Mouse (Mus musculus): ENCODE measurements around the gene Grap. TPM values are rescaled to one million over a fixed set of nuclear protein-coding genes. Genes with fewer than 3 reads are reported as not detected.

Gene Grap
- polyA plus RNA-seq, 1 experiment from 2014 or later = 7.8 TPM

DNA sequence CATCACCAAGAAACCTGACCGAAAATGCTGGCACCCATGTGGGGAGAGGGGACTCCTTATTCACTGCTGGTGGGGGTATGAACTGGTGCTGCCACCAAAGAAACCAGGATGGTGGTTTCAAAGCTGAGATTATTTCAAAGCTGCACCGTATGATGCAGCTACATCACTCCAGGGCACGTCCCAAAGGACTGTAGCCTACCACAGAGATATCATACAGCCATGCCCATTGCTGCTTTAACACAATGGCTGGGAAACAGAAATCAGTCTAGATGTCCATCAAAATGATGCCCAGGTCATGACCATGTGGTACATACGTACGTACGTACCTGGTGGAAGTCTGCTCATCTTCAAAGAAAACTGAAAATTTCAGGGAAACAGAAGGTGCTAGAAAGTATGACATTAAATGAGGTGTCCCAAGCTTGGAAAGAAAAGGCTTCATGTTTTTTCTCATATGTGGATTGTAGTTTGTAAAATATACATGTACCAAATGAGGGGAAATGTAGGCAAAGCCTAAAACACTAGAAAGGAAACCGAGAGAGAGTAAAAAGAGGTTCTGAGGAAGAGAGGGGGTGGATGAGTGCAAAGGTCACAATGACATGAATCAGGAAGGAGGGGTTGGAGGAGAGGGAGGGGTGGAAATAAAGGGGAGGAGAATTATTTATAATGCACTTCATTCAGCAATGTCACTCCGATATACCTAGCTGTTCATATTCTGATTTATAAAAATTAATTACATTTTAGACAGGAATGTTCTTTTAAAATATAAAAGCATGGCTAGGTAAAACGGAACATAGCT is 2.4 kb upstream of the Grap start:
- Histone ChIP-seq H3K27ac (replicated peaks) (no peak overlapping the region), H3K9ac (replicated peaks) (no peak overlapping the region), H3K36me3 (no peaks in the 10 kb centered on the region), H3K27me3 (no peaks in the 10 kb centered on the region), H3K4me2 (replicated peaks) (no peak overlapping the region), H3K9me3 (no peaks in the 10 kb centered on the region), H3K4me1 (no peaks in the 10 kb centered on the region), H3K4me3 (no peak overlapping the region)
- WGBS = 87% methylated on average over 9 of the region's 9 CpGs
- no peak for ATAC-seq (ENCODE audit: low FRiP score, low read depth)

DNA sequence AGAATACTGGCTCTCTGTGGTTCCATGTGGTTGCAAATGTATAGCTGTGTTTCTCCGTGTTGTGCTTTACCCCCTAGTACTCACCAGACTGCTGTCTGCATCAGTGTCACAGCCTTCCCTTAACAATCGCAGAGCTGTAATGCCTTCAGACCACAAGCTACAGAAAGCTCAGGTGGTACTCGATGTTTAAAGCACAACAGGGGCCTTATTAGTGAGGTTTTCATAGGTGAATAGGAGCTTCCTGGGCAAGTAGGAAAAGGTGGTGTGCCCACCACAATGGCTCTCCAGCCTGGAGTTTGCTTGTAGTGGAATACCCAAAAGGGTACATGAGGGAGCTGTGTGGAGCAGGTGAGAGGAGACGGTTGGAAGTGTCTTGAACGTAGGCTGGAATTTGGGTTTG is 849 bp upstream of the Grap start:
- no peak for ATAC-seq (ENCODE audit: low FRiP score, low read depth)

DNA sequence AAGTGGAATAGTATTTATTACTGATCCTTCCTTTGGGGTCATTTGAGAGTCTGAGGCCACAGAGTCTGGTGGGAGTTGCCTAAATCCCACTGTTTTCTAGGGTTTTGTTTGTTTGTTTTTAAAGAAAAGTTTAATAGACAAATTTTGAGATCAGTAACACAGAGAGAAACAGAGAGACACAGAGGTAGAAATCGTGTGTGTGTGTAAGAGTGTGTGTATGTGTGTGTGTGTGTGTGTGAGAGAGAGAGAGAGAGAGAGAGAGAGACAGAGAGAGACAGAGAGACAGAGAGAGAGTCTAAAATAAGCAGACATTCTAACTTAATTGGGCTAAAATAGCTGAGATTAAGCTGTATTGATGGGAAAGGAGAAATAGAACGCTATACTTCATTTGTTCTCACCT is 503 bp downstream of the Grap start:
- Histone ChIP-seq H3K4me3 (no peak overlapping the region), H3K4me1 (no peaks in the 10 kb centered on the region), H3K27ac (replicated peaks) (no peak overlapping the region), H3K27me3 (0 out of 2 replicates have a peak, but pooled peaks cover 4% of the 10 kb centered on the region), H3K9me3 (no peaks in the 10 kb centered on the region), H3K9ac (replicated peaks) (no peak overlapping the region), H3K4me2 (replicated peaks) (no peak overlapping the region), H3K36me3 (no peaks in the 10 kb centered on the region)
- no peak for ATAC-seq (ENCODE audit: low FRiP score, low read depth)
- 69% methylated on average over 2 of the region's 2 CpGs for WGBS

More for the DNA sequence above, 849 bp upstream of the Grap start:
- WGBS = 86% methylated on average over 5 of the region's 5 CpGs
- Histone ChIP-seq H3K4me3 (no peak overlapping the region), H3K27me3 (0 out of 2 replicates have a peak, but pooled peaks cover 4% of the 10 kb centered on the region), H3K27ac (replicated peaks) (no peak overlapping the region), H3K36me3 (no peaks in the 10 kb centered on the region), H3K9ac (replicated peaks) (no peak overlapping the region), H3K4me2 (replicated peaks) (no peak overlapping the region), H3K4me1 (no peaks in the 10 kb centered on the region), H3K9me3 (no peaks in the 10 kb centered on the region)

DNA sequence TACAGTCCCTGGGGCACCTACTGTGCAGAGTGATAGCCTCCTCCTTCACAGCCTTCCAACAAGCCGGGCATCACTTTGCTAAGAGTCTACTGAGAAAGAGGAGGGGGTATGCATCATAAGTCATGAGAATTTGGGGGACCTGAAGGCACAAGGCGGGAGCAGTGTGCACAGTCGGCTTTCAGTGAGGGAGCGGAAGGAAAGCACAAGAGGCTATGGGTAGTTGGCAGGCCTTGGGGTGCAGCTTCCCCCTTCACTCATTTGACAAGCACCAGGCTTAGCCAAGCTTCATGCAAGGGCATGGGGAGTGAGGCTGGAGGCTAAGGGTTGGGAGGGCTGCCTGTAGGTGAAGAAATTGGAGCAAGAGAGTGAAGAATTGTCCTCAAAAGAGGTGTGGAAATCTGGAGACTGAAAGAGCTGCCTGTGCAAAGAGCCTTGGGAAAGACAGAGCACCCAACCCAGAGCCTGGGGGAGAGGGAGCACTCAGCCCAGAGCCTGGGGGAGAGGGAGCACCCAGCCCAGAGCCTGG is 1.8 kb downstream of the Grap start:
- H3K27me3 ChIP-seq = 0 out of 2 replicates have a peak, but pooled peaks cover 4% of the 10 kb centered on the region
- no peaks in the 10 kb centered on the region for H3K4me1 ChIP-seq
- no peaks in the 10 kb centered on the region for H3K9me3 ChIP-seq
- H3K36me3 ChIP-seq = no peaks in the 10 kb centered on the region
- H3K4me3 ChIP-seq = no peak overlapping the region
- no peak overlapping the region for H3K9ac ChIP-seq (replicated peaks)
- H3K4me2 ChIP-seq (replicated peaks) = no peak overlapping the region
- H3K27ac ChIP-seq (replicated peaks) = no peak overlapping the region
- ATAC-seq (ENCODE audit: low FRiP score, low read depth) = no peak
- WGBS = 92% methylated on average over 4 of the region's 4 CpGs

DNA sequence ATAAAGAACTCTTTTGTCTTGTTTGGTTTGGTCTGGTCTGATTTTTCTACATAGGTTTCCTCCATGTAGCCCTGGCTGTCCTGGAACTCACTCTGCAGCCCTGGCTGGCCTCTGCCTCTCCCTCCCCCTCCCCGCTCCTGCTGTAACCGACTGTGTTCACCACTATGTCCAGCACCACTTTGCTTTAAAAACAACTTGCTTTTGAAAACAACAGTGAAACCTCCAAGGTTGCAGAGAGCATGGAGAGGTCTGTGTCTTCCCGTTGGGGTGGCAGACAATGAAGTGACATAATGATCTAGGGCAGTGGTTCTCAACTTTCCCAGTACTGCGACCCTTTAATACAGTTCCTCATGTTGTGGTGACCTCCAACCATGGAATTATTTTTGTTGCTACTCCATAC is 2.6 kb downstream of the Grap start:
- WGBS = 66% methylated on average over 4 of the region's 4 CpGs
- no peak for ATAC-seq (ENCODE audit: low FRiP score, low read depth)
- H3K9ac ChIP-seq (replicated peaks) = no peak overlapping the region
- H3K27me3 ChIP-seq = 0 out of 2 replicates have a peak, but pooled peaks cover 4% of the 10 kb centered on the region
- H3K36me3 ChIP-seq = no peaks in the 10 kb centered on the region
- no peaks in the 10 kb centered on the region for H3K4me1 ChIP-seq
- H3K9me3 ChIP-seq = no peaks in the 10 kb centered on the region
- no peak overlapping the region for H3K27ac ChIP-seq (replicated peaks)
- H3K4me2 ChIP-seq (replicated peaks) = no peak overlapping the region
- no peak overlapping the region for H3K4me3 ChIP-seq

DNA sequence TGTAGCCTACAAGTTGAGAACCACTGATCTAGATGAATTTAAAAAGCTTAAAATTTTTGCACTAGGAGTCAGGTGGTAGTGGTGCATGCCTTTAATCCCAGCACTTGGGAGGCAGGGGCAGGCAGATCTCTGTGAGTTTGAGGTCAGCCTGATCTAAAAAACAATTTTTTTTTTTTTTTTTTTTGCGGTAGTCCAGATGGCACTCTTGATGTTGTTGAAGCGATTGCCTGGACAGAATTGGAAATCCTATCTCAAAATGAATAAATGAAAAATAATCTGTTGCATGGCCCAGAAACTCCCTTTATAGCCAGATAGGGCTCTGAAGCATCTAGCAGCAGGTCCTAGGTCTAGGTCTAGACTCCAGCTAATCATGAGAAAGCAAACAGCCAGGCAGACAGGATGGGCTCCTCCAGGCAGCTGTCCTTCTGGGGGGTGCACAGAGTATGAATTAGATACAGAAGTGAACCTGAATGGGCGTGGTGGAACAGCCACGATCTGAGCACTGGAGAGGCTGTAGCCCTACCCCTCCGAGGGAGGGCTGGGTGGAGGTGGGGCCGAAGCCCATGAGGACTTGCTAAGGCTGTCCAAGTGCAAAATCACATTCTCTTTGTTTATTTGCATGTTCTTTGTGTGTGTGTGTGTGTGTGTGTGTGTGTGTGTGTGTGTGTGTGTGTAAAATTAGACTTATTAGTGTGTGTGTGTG is 3.2 kb downstream of the Grap start:
- Histone ChIP-seq H3K4me3 (no peak overlapping the region), H3K4me2 (replicated peaks) (no peak overlapping the region), H3K27ac (replicated peaks) (no peak overlapping the region), H3K27me3 (0 out of 2 replicates have a peak, but pooled peaks cover 4% of the 10 kb centered on the region), H3K4me1 (no peaks in the 10 kb centered on the region), H3K9ac (replicated peaks) (no peak overlapping the region), H3K36me3 (no peaks in the 10 kb centered on the region), H3K9me3 (no peaks in the 10 kb centered on the region)
- no peak for ATAC-seq (ENCODE audit: low FRiP score, low read depth)
- 76% methylated on average over 6 of the region's 6 CpGs for WGBS

DNA sequence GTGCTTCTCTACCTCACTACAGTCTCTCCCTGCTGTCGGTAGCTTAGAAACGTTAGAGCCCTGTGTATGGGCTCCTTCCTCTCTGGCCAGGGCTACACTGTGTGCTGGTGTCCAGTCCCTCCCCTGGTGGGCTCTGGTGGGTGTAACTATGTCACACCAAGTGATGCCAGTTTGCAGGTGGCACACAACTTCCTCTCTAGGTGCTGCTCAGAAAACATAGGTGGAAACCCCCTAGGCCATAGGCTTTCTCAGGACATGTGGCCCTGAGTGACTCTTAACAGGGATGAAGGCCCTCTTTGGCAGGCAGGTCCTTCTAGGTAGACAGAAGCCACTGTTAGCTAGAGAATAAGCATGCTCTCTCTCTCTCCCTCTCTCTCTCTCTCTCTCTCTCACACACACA is 4.4 kb downstream of the Grap start:
- Histone ChIP-seq H3K4me2 (replicated peaks) (no peak overlapping the region), H3K4me1 (no peaks in the 10 kb centered on the region), H3K4me3 (no peak overlapping the region), H3K27me3 (0 out of 2 replicates have a peak, but pooled peaks cover 4% of the 10 kb centered on the region), H3K27ac (replicated peaks) (no peak overlapping the region), H3K36me3 (no peaks in the 10 kb centered on the region), H3K9me3 (no peaks in the 10 kb centered on the region), H3K9ac (replicated peaks) (no peak overlapping the region)
- 75% methylated on average over 2 of the region's 2 CpGs for WGBS
- no peak for ATAC-seq (ENCODE audit: low FRiP score, low read depth)

DNA sequence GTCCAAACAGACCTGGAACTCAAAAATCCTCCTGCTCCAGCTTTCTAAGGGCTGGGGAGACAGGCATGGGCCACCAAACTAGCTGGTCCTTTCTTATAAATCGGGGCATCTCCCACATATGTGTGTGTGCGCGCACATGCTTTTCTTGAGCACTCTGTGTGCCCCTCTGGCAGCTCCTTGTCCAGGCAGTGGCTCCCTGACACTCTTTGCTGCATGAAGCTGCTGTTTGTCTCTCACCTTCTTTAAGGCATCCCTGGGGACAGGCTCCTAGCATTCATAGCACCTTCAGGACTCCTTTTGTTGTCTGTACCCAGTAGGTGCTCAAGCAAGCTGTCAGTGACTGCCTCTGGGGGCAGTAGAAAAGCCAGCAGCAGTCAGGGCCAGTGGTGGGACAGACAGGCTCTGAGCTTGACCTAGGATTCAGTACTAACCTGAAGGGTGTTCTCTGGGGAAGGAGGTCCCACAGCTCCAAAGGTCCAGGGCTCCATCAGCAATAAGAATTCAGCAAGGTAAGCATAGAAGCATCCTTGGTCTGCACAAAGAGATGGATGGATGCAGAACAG is 5.4 kb downstream of the Grap start:
- Histone ChIP-seq H3K27ac (replicated peaks) (no peak overlapping the region), H3K4me1 (no peaks in the 10 kb centered on the region), H3K4me3 (no peak overlapping the region), H3K27me3 (0 out of 2 replicates have a peak, but pooled peaks cover 4% of the 10 kb centered on the region), H3K36me3 (no peaks in the 10 kb centered on the region), H3K4me2 (replicated peaks) (no peak overlapping the region), H3K9ac (replicated peaks) (no peak overlapping the region), H3K9me3 (no peaks in the 10 kb centered on the region)
- ATAC-seq (ENCODE audit: low FRiP score, low read depth) = no peak
- 95% methylated on average over 3 of the region's 3 CpGs for WGBS

DNA sequence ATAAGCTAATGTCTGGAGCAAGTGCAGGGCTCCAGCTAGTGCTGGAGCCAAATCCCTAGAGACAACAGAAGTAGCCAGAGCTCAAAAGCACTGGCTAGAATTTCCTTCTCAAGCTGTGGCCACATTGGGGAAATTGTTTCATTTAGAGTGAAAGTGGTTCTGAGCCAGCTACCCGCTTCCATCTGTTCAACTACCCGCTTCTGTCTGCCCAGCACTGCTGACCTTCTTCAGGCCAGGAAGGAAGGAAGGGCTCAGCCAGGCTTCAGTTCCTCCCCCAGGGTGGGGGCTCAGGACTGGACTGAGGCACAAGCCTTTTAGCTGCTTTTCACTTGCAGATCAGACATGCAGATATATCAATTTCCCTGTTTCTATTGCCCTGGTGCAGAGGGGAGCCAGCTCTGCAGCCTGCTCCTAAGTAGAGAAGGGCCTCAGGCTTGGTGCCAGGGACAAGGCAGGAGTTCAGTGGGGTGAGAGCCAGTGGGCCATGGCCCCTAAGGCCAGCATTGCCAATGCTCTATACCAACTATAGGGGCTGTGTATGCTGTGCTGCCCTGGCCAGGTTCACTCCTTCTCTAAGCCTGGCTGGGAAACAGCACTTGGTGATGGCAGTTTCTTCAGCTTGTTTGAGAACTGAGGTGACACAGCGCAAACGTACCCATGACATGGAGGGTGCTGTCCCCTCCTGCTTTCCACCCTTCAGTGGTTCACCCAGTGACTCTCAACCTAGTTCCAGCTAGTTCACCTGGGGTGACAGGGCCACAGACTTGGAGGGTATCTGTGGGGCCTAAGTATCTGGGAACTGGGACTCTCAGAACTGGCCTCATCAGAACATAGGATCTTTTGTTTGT is 6.2 kb downstream of the Grap start:
- Histone ChIP-seq H3K27ac (replicated peaks) (no peak overlapping the region), H3K4me3 (no peak overlapping the region), H3K36me3 (no peaks in the 10 kb centered on the region), H3K9me3 (no peaks in the 10 kb centered on the region), H3K27me3 (0 out of 2 replicates have a peak, but pooled peaks cover 4% of the 10 kb centered on the region), H3K9ac (replicated peaks) (no peak overlapping the region), H3K4me1 (no peaks in the 10 kb centered on the region), H3K4me2 (replicated peaks) (no peak overlapping the region)
- 83% methylated on average over 4 of the region's 4 CpGs for WGBS
- ATAC-seq (ENCODE audit: low FRiP score, low read depth) = no peak

DNA sequence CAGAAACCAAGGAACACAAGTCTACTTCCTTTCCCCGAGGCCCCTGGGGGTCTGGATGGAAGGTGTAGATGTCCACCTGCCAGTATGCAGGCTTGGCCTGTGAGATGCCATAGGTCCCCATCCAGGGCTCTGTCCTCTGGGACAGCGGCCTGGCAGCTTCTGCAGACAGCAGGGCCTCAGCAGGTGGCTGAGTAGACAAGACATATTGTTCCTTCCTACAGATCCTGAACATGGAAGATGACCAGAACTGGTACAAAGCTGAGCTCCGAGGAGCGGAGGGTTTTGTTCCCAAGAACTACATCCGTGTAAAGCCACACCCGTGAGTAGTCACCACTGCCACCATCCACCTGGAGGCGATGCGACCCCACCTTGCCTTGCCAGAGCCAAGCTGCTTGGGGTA is 6.9 kb downstream of the Grap start:
- H3K4me3 ChIP-seq = no peak overlapping the region
- no peaks in the 10 kb centered on the region for H3K36me3 ChIP-seq
- no peak for ATAC-seq (ENCODE audit: low FRiP score, low read depth)
- H3K4me2 ChIP-seq (replicated peaks) = no peak overlapping the region
- no peaks in the 10 kb centered on the region for H3K9me3 ChIP-seq
- H3K9ac ChIP-seq (replicated peaks) = no peak overlapping the region
- WGBS = 88% methylated on average over 8 of the region's 8 CpGs
- H3K4me1 ChIP-seq = no peaks in the 10 kb centered on the region
- H3K27me3 ChIP-seq = 0 out of 2 replicates have a peak, but pooled peaks cover 4% of the 10 kb centered on the region
- no peak overlapping the region for H3K27ac ChIP-seq (replicated peaks)

DNA sequence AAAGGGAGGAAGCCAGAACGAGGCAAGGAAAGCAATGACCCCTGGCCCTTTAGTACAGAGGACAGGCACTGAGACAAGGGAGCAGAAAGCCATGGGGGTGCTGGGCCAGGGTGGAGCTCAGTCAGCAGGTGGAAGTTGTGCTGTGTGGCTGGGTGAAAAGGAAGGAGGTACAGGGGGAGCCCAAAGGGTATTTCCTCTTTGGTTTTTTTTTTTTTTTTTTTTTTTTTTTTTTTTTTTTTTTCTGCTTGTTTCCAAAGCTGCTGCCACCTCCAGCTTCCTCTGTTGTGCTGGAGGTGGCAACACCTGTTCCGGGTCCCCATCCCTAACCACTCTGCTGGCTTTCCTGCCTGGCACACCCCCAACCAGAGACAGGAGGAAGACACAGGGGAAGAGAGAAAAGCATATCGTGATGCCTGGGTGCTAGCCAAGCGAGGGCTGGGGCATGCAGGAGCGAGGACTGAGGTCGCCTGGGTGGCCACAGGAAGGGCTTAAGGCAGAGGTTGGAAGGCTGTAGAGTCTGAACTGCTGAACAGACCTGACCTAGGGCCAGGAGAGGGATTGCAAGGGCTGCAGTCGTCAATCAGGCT is 7.8 kb downstream of the Grap start:
- no peak overlapping the region for H3K9ac ChIP-seq (replicated peaks)
- 0 out of 2 replicates have a peak, but pooled peaks cover 4% of the 10 kb centered on the region for H3K27me3 ChIP-seq
- H3K9me3 ChIP-seq = no peaks in the 10 kb centered on the region
- 79% methylated on average over 7 of the region's 7 CpGs for WGBS
- no peaks in the 10 kb centered on the region for H3K4me1 ChIP-seq
- no peak for ATAC-seq (ENCODE audit: low FRiP score, low read depth)
- no peak overlapping the region for H3K4me3 ChIP-seq
- H3K36me3 ChIP-seq = no peaks in the 10 kb centered on the region
- H3K27ac ChIP-seq (replicated peaks) = no peak overlapping the region
- H3K4me2 ChIP-seq (replicated peaks) = no peak overlapping the region

Measured in midbrain, embryonic 12.5 days (tissue).